Mouse (Mus musculus) small intestine, adult 2 months (tissue): ENCODE measurements around the gene Synpo2.

Experiments
- CTCF ChIP-seq: fragments of 200-500 bp; IDR thresholded peaks from 2 replicates; pipeline ENCODE4 v1.5.1; 2012; ENCODE audit warnings: low read depth, mild to moderate bottlenecking, control low read depth, inconsistent platforms, low read length, moderate library complexity, mixed read lengths; ENCODE audit not compliant: insufficient replicate concordance, insufficient read length; ENCODE audit errors: extremely low read depth
- POLR2A ChIP-seq: fragments of 200-500 bp; IDR thresholded peaks from 2 replicates; pipeline ENCODE4 v1.6.1; 2012; ENCODE audit warnings: low read depth, mild to moderate bottlenecking, control low read depth, inconsistent platforms, low read length, moderate library complexity

- TF ChIP-seq POLR2A (no peak), CTCF (no peak)
Observed at GRCm38 (mm10) chr3:123149380-123150162, 86.4 kb downstream of the Synpo2 start.
